Mouse (Mus musculus) Patski (cell line): ENCODE data around the gene Lrp1. TPM values are rescaled to one million over a fixed set of nuclear protein-coding genes. Genes with fewer than 3 reads are reported as not detected.

Experiments
- ATAC-seq: fragments of 100-300 bp; one replicate; pipeline ENCODE4 v1.8.0; 2021
- CTCF ChIA-PET: fragments of 350-600 bp; sonication (Branson Sonifier 250); formaldehyde crosslinking; loops from one replicate; lab custom pipeline; 2022; ENCODE audit warnings: inconsistent platforms; lab: Charles Lee
- POLR2A ChIA-PET: fragments of 350-600 bp; sonication (Branson Sonifier 250); formaldehyde crosslinking; loops from one replicate; lab custom pipeline; 2022; ENCODE audit warnings: antibody characterized with exemption, inconsistent platforms; lab: Charles Lee
- DNase-seq: peaks from one replicate; pipeline ENCODE4 v3.0.0-alpha.2; 2011; ENCODE audit warnings: low read depth, low spot score
- H3K27me3 ChIP-seq: fragments of 371-371 bp; one replicate; pipeline ENCODE4 v1.5.1; 2021
- CTCF ChIP-seq: fragments of 100-300 bp; IDR thresholded peaks from one replicate; pipeline ENCODE4 v1.5.1; 2021
- in situ Hi-C: fragments of 300-500 bp; cut with MboI; formaldehyde crosslinking; loops from 3 replicates; pipeline ENCODE4 v1.11.1; 2018; ENCODE audit warnings: low pct_unique_long_range_greater_than_20kb, mixed read lengths
- polyA plus RNA-seq: library from polyadenylated mRNA; unstranded; gene quantifications from one replicate; pipeline ENCODE4 v1.2.3, GENCODE M21; 2021

Gene Lrp1
- polyA plus RNA-seq, 1 experiment from 2014 or later, result 62.5 TPM

GRCm38 (mm10) chr10:127597311-127597901, 23.5 kb downstream of the Lrp1 start:
- no peaks in the 10 kb centered on the region for H3K27me3 ChIP-seq
- ATAC-seq (no peak), DNase-seq (no peak)
- in situ Hi-C loops, result no loop called here
- ChIA-PET CTCF (interaction anchor here (1.3 kb wide), 1 partner anchor 21 kb away, joined by 3 read pairs; no protein-coding TSS in a partner anchor), POLR2A (interaction anchor here (2.3 kb wide), 1 partner anchor 22 kb away, joined by 6 read pairs; no protein-coding TSS in a partner anchor)
- no peak for TF ChIP-seq CTCF

GRCm38 (mm10) chr10:127596321-127596941, 24.5 kb downstream of the Lrp1 start:
- in situ Hi-C loops, result no loop called here

GRCm38 (mm10) chr10:127594930-127595715, 25.8 kb downstream of the Lrp1 start:
- TF ChIP-seq CTCF, result no peak
- in situ Hi-C loops, result no loop called here
- CTCF ChIA-PET, result no interaction called here
- DNase-seq (no peak), ATAC-seq (no peak)
- H3K27me3 ChIP-seq, result no peaks in the 10 kb centered on the region
- POLR2A ChIA-PET, result no interaction called here

More at GRCm38 (mm10) chr10:127596321-127596941, 24.5 kb downstream of the Lrp1 start:
- ChIA-PET CTCF (interaction anchor here (1.3 kb wide), 1 partner anchor 30 kb away, joined by 3 read pairs; no protein-coding TSS in a partner anchor), POLR2A (no interaction called here)
- no peak for ATAC-seq
- DNase-seq, result no peak
- TF ChIP-seq CTCF, result no peak
- no peaks in the 10 kb centered on the region for H3K27me3 ChIP-seq

GRCm38 (mm10) chr10:127594405-127594804, 26.5 kb downstream of the Lrp1 start:
- in situ Hi-C loops, result no loop called here
- ATAC-seq (no peak), DNase-seq (no peak)
- ChIA-PET CTCF (interaction anchor here (1.0 kb wide), 1 partner anchor 28 kb away, joined by 3 read pairs; no protein-coding TSS in a partner anchor), POLR2A (no interaction called here)
- no peaks in the 10 kb centered on the region for H3K27me3 ChIP-seq
- no peak for TF ChIP-seq CTCF

GRCm38 (mm10) chr10:127592850-127593249, 28.1 kb downstream of the Lrp1 start:
- POLR2A ChIA-PET, result no interaction called here
- in situ Hi-C loops, result no loop called here
- CTCF ChIA-PET, result no interaction called here
- DNase-seq (no peak), ATAC-seq (no peak)
- no peaks in the 10 kb centered on the region for H3K27me3 ChIP-seq
- TF ChIP-seq CTCF, result no peak

GRCm38 (mm10) chr10:127592423-127592822, 28.5 kb downstream of the Lrp1 start:
- POLR2A ChIA-PET, result no interaction called here
- no peak for TF ChIP-seq CTCF
- ATAC-seq (no peak), DNase-seq (no peak)
- no peaks in the 10 kb centered on the region for H3K27me3 ChIP-seq
- in situ Hi-C loops, result no loop called here
- CTCF ChIA-PET, result no interaction called here

GRCm38 (mm10) chr10:127591514-127591913, 29.4 kb downstream of the Lrp1 start:
- no peak for TF ChIP-seq CTCF
- no peak for ATAC-seq
- H3K27me3 ChIP-seq, result no peaks in the 10 kb centered on the region
- in situ Hi-C loops, result no loop called here
- CTCF ChIA-PET, result no interaction called here
- DNase-seq, result no peak
- POLR2A ChIA-PET, result no interaction called here

- DNase-seq (no peak), ATAC-seq (no peak)
- in situ Hi-C loops, result no loop called here
- POLR2A ChIA-PET, result no interaction called here
- TF ChIP-seq CTCF, result no peak
- CTCF ChIA-PET, result no interaction called here
- no peaks in the 10 kb centered on the region for H3K27me3 ChIP-seq
Measured at GRCm38 (mm10) chr10:127590831-127591451, 30.0 kb downstream of the Lrp1 start.

GRCm38 (mm10) chr10:127590256-127590655, 30.7 kb downstream of the Lrp1 start:
- in situ Hi-C loops, result no loop called here
- ATAC-seq (no peak), DNase-seq (no peak)
- no peak for TF ChIP-seq CTCF
- ChIA-PET POLR2A (no interaction called here), CTCF (interaction anchor here (1.8 kb wide), 1 partner anchor 9 kb away, joined by 4 read pairs; no protein-coding TSS in a partner anchor)
- no peaks in the 10 kb centered on the region for H3K27me3 ChIP-seq

GRCm38 (mm10) chr10:127587776-127588175, 33.2 kb downstream of the Lrp1 start:
- no peak for ATAC-seq
- ChIA-PET POLR2A (no interaction called here), CTCF (interaction anchor here (1.5 kb wide), 1 partner anchor 9 kb away, joined by 5 read pairs; no protein-coding TSS in a partner anchor)
- no peaks in the 10 kb centered on the region for H3K27me3 ChIP-seq
- in situ Hi-C loops, result no loop called here
- DNase-seq, result no peak
- no peak for TF ChIP-seq CTCF
